Mouse (Mus musculus) megakaryocyte-erythroid progenitor cell, adult 5 weeks (primary cell): ENCODE measurements around the gene Bicral. TPM values are rescaled to one million over a fixed set of nuclear protein-coding genes. Genes with fewer than 3 reads are reported as not detected.

Experiments used
- polyA plus RNA-seq: library from polyadenylated mRNA; stranded (reverse); fragments of >175 nt; gene quantifications from 2 replicates; pipeline ENCODE4 v1.2.3, GENCODE M21; 2012

Gene Bicral
- 10.2 and 11.5 TPM in 2 replicates for polyA plus RNA-seq

DNA sequence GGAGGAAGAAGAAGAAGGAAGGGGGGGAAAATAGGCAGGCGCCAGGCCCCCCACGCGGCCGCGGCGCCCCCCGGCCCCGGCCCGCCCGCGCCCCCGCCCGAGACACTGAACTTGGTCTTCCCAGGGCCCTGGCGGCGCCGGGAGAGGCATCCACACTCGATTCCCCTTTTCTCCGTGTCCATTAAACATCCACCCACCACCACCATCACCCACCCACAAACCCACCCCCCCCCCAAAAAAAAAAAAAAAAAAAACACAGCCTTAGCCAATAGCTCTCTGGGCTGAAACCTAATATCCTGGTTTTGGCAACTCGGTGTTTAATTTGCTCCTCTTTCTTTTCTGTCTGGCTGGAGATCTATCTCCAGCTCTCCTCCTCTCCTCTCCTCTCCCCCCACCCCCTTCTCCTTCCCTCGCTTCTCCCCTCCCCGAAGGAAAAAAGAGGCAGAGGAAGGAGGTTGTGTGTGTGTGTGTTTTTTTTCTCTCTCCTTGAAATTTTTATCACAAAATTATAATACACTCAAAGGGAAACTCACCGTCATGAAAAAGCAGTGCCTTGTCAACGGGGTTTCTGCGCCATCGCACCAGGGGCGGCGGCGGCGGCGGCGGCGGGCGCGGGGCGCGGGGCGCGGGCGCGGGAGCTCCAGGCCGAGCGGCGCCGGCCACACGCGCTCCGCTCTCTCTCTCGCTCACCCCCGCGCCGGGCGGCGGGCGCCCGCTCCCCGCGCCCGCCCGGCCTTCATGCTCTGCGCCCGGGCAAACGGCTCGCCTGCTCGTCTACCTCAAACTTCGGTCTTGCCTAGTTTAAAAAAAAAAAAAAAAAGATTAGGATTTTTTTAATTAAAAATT, at the start of gene Bicral:
Gene Bicral (minus strand): TSS at position 580 of the 846 bp plus-strand sequence.

DNA sequence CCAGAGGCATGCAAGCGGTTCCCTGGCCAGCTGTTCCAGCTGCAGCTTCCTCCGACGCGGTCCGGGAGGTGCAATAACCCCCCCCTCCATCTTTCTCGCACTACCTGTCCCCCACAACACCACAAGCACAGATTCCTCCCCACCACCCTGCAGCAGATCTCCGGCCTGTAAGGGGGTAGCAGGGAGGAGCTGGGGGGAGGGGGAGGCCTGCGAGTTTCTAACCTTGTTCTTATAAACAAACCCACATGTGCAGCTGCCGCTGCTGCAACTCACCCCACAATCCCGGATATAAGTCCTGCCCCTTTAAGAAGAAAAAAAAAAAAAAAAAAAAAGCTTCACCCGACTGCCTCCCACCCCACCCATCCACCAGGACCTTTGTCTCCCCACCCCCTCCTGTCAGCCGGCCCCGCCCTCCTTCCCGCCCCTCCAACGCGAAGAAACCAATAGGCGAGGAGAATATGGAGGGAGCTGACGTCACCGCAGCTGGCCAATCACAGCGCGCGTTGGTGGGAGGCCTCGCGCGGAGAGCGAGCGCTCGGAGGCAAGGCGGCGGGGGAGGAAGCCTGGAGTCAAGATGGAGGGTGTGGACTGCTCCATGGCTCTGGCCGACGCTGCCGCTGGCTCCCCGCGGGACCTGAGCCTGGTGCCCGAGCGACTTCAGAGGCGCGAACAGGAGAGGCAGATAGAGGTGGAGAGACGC, 32.0 kb upstream of the Bicral start, which contains the start of gene Tbcc:
Gene Tbcc (plus strand): TSS at position 569 of the 700 bp plus-strand sequence.

DNA sequence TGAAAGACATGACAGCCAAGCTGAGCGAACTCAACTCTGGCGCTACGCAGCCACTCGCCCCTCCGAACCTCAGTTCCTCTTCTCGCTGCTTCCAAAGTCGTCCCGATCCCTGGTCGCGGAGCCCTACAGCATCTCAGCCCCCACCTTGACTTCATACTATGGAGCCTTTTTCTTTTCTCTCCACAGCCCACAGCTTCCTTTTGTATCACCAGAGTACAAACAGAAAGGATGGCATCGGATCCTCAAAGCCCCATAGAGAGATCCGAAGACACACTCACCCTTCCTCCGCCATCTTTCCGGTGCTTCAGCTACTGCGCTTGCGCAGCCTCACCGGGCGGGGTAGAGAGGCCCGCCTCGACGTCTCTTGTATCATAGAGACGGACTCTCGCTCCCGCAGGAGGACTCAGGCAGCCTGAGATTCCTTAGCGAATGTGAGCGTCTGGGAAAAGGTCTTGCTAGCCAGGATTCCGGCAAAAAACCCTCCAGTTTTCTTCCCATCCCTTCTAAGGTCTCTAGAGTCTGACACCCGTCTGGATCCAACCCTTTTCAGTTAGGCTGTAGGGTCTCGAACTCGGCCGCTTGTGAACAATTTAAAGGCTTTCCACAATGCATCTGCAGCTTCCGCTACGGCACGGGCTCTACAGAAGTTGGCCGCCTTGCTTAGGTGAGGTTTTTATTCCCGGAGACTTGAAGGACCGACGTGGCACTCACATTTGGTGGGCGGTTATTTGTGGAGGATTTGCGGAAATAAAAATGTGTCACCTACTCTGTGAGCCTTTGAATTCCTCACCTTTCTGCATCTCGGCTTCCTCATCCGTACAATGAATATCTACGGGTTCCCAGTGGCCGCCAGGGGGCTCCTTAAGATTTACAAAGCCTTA, 75.7 kb downstream of the Bicral start, which contains the start of gene Rpl7l1:
Gene Rpl7l1 (minus strand): TSS at position 332 of the 881 bp plus-strand sequence.

DNA sequence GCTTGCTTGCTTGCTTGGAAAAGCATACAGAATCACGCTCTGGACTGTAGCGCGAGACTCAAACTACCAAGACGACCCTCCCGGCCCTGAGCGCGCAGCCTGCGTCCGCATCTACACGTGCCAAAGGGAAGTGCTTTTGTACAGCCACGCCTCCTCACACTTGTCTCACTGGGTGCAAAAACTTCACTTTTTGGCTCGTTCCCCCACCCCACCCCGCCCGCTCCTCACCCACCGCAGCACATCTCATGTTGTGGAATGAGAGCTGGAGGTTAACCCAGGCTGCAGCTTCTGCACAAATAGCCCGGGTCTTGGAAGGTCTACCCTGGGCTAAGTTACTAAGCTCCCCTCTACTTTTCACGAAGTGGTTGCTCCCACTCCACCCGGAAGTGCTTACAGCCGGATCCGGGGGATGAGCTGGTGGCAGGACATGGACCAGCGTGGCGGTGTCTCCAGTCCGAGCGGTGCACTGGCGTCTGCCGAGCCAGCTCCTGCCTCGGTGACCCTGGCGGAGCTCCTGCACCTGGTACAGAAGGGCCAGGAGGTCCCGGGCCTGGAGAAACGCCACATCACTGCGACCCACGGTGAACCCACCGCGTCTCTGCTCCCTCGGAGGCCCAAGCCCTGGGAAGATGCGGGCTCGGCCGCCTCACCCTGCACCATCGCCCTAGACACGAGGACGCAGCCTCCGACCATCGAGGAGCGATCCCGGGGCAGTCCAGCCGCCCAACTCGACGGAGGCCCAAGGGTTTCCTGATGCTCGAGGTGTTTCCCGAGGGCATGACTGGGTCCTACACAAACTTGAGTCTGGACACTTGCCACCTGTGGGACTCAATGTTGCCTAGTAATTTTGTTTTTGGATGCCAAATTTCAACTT, 85.6 kb downstream of the Bicral start, which contains the start of gene 2310039H08Rik:
Gene 2310039H08Rik (plus strand): TSS at position 232 of the 874 bp plus-strand sequence.

DNA sequence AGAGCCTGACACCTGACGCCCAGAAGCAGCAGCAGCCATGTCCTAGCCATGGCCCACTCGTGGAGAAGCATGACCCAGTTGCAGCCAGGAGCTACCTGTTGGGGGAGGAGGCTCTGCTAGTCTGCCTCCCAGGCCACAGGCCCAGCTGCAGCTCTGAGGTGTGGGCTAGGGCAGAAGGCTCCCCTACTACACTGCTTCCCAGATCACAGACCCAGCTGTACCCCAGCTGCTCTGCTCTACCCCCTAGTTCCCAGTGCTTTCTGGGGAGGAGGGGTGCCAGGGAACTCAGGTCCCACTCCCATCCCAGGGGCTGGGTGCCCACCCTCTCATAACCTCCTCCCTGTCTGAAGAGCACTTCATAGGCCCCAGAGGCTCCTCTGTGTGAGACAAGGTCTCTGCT, 94.7 kb downstream of the Bicral start, which contains the start of gene Ptcra:
Gene Ptcra (minus strand): TSS at position 169 of the 400 bp plus-strand sequence.

DNA sequence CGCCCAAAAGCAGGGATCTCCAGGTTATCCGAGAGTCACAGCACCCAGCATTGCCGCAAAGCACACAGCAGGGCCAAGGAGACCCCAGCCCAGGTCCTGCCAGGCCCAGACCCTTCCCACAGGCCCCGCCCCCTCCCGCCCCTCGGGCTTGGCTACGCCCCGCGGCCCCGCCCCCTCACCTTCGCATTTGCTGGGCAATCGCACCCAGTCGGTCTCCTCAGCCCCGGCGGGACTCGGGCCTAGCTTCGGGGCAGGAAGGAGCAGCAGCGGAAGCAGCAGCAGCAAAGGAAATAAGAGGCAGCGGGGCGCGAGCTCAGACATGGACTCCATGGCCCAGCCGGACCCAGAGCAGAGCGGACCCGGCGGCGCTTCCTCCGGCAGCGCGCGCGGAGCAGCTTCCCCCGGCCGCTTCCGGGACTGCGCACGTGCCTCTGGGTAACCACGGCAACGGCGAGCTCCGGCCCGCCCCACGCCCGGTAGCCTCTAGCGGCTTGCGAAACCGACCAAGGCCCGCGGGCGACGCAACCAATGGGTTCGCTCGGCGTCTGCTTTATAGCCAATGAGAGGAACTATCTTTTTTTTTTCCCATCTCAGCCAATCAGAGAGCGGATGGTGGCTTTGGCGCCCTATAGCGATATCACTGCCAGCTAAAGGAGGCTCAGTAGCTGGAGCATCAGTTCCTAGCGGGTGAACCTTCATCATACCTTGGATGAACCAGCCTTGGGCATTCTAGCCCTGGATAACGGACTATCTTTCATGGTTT, 106.3 kb downstream of the Bicral start, which contains the start of gene Cnpy3:
Gene Cnpy3 (minus strand): TSS at position 421 of the 763 bp plus-strand sequence.

Other genes starting within 250 kb of the Bicral start
- 4.9 and 8.5 TPM in 2 replicates for gene Ptk7, start 229.0 kb downstream of the Bicral start, polyA plus RNA-seq
- gene Klc4, start 212.5 kb downstream of the Bicral start, polyA plus RNA-seq: 23.7 and 24.4 TPM in 2 replicates
- gene Mrpl2, start 212.3 kb downstream of the Bicral start, polyA plus RNA-seq: 618 and 740 TPM in 2 replicates
- gene Cul7, start 208.1 kb downstream of the Bicral start, polyA plus RNA-seq: 44.9 and 63.5 TPM in 2 replicates
- gene Rrp36, start 184.1 kb downstream of the Bicral start, polyA plus RNA-seq: 34.7 and 49.3 TPM in 2 replicates
- gene Mea1, start 179.7 kb downstream of the Bicral start, polyA plus RNA-seq: 117 and 127 TPM in 2 replicates
- gene Klhdc3, start 177.6 kb downstream of the Bicral start, polyA plus RNA-seq: 207 and 208 TPM in 2 replicates
- 75.2 and 77.5 TPM in 2 replicates for gene Ppp2r5d, start 153.4 kb downstream of the Bicral start, polyA plus RNA-seq
- 60.6 and 61.7 TPM in 2 replicates for gene Pex6, start 147.0 kb downstream of the Bicral start, polyA plus RNA-seq
- 0.31 and 0.82 TPM in 2 replicates for gene Gnmt, start 129.3 kb downstream of the Bicral start, polyA plus RNA-seq
- 258 and 301 TPM in 2 replicates for gene Cnpy3, start 106.3 kb downstream of the Bicral start, polyA plus RNA-seq
- 0.25 TPM in 1 of 2 replicates, not detected in the other for gene Ptcra, start 94.8 kb downstream of the Bicral start, polyA plus RNA-seq
- gene 2310039H08Rik, start 85.8 kb downstream of the Bicral start, polyA plus RNA-seq: 143 and 146 TPM in 2 replicates
- 7.7 and 8.4 TPM in 2 replicates for gene Rpl7l1, start 75.8 kb downstream of the Bicral start, polyA plus RNA-seq
- gene Tbcc, start 32.2 kb upstream of the Bicral start, polyA plus RNA-seq: 26.7 and 30.1 TPM in 2 replicates
- gene Prph2, start 52.0 kb upstream of the Bicral start, polyA plus RNA-seq: not detected in 2 replicates
- 8.5 and 10.9 TPM in 2 replicates for gene Ubr2, start 152.1 kb upstream of the Bicral start, polyA plus RNA-seq